In genomic region chr6:83101316-83101687, GRCm38 (mm10) we compare ENCODE assay signal across 8 mouse cellular contexts. TPM values are rescaled to one million over a fixed set of nuclear protein-coding genes. Genes with fewer than 3 reads are reported as not detected.
DNase-seq lines count a peak whose midpoint lies in the region; ATAC-seq and TF ChIP-seq lines count a peak whose summit lies in the region.

Gene Ccdc142, plus strand, starts transcription at chr6:83101601.
Gene Gm42688, plus strand, starts transcription at chr6:83101617.

- no peaks in the 10 kb centered on the region for H3K9me3 ChIP-seq in G1E (replicated peaks)
- no peaks in the 10 kb centered on the region for H3K9me3 ChIP-seq in forebrain, embryonic 15.5 days
- H3K9me3 ChIP-seq in liver, postnatal 0 days (ENCODE audit: low read length), result no peaks in the 10 kb centered on the region
- H3K9me3 ChIP-seq in neural tube, embryonic 15.5 days (replicated peaks), result no peaks in the 10 kb centered on the region

- intact Hi-C loops in heart, postnatal 25 days (cut with DNase I), result loop anchor here (1.0 to 2.0 kb wide), 2 partner anchors 47 to 104 kb away; partner anchors contain the start of genes Aup1 and Htra2

- no peak for TF ChIP-seq EP300 in liver, postnatal 0 days (IDR thresholded peaks at IDR 0.05; ENCODE audit: low read depth)

- peak; percentile 90 for ATAC-seq in G1E (ENCODE audit: extremely low read depth, insufficient number of reproducible peaks, low FRiP score, poor library complexity, severe bottlenecking)
- peak; percentile 81 for ATAC-seq in forebrain, embryonic 15.5 days (replicated peaks)
- ATAC-seq in liver, postnatal 0 days, result peak; percentile 90
- peak; percentile 92 for ATAC-seq in neural tube, embryonic 15.5 days (ENCODE audit: low FRiP score)

- H3K36me3 ChIP-seq in G1E (replicated peaks), result peaks cover 36% of the 10 kb centered on the region
- H3K36me3 ChIP-seq in forebrain, embryonic 15.5 days, result no peaks in the 10 kb centered on the region
- H3K36me3 ChIP-seq in liver, postnatal 0 days (replicated peaks; ENCODE audit: insufficient read depth, low read length), result no peaks in the 10 kb centered on the region
- peaks cover 12% of the 10 kb centered on the region; the same call in 1 of the 2 replicates for H3K36me3 ChIP-seq in neural tube, embryonic 15.5 days

- H3K4me3 ChIP-seq in G1E (ENCODE audit: low read depth, low read length), result peak within 1 kb of the TSS; percentile 99
- H3K4me3 ChIP-seq in forebrain, embryonic 15.5 days, result peak within 1 kb of the TSS; percentile 84
- peak within 1 kb of the TSS; percentile 76 for H3K4me3 ChIP-seq in liver, postnatal 0 days (ENCODE audit: low read depth, low read length)
- H3K4me3 ChIP-seq in neural tube, embryonic 15.5 days (replicated peaks), result peak within 1 kb of the TSS; percentile 69

- H3K27ac ChIP-seq in forebrain, embryonic 15.5 days (replicated peaks), result peak within 1 kb of the TSS; percentile 82
- peak within 1 kb of the TSS; percentile 85 for H3K27ac ChIP-seq in liver, postnatal 0 days (ENCODE audit: low read depth)
- peak within 1 kb of the TSS; percentile 87 for H3K27ac ChIP-seq in neural tube, embryonic 15.5 days (replicated peaks)

- H3K4me2 ChIP-seq in forebrain, embryonic 15.5 days (replicated peaks), result peak within 1 kb of the TSS; percentile 100
- peak within 1 kb of the TSS; percentile 100 for H3K4me2 ChIP-seq in liver, postnatal 0 days (ENCODE audit: low read depth, low read length)
- H3K4me2 ChIP-seq in neural tube, embryonic 15.5 days, result peak within 1 kb of the TSS; percentile 90

- peak within 1 kb of the TSS; percentile 84 for H3K9ac ChIP-seq in forebrain, embryonic 15.5 days (replicated peaks)
- H3K9ac ChIP-seq in liver, postnatal 0 days (replicated peaks), result peak within 1 kb of the TSS; percentile 76
- peak within 1 kb of the TSS; percentile 77 for H3K9ac ChIP-seq in neural tube, embryonic 15.5 days (replicated peaks)

- TF ChIP-seq CTCF in G1E (IDR thresholded peaks at IDR 0.05; ENCODE audit: low read depth, low read length), result no peak
- peak; percentile 92 for TF ChIP-seq CTCF in liver, postnatal 0 days (IDR thresholded peaks at IDR 0.05; ENCODE audit: low read depth)

- H3K4me1 ChIP-seq in G1E (ENCODE audit: insufficient read depth, low read depth, low read length), result peaks cover 33% of the 10 kb centered on the region
- peaks cover 26% of the 10 kb centered on the region for H3K4me1 ChIP-seq in forebrain, embryonic 15.5 days
- H3K4me1 ChIP-seq in liver, postnatal 0 days (ENCODE audit: insufficient read depth), result peaks cover 23% of the 10 kb centered on the region
- H3K4me1 ChIP-seq in neural tube, embryonic 15.5 days, result peaks cover 22% of the 10 kb centered on the region

- WGBS in forebrain, embryonic 15.5 days, result under 1% methylated on average over 25 of the region's 25 CpGs
- WGBS in liver, postnatal 0 days (ENCODE audit: insufficient replicate concordance), result under 1% methylated on average over 25 of the region's 25 CpGs
- under 1% methylated on average over 25 of the region's 25 CpGs for WGBS in neural tube, embryonic 15.5 days

- no peaks in the 10 kb centered on the region for H3K27me3 ChIP-seq in G1E (ENCODE audit: insufficient read depth, low read length)
- peaks cover 3% of the 10 kb centered on the region; the same call in 1 of the 2 replicates for H3K27me3 ChIP-seq in forebrain, embryonic 15.5 days
- H3K27me3 ChIP-seq in liver, postnatal 0 days (ENCODE audit: insufficient read depth, low read length), result no peaks in the 10 kb centered on the region
- H3K27me3 ChIP-seq in neural tube, embryonic 15.5 days (replicated peaks), result no peaks in the 10 kb centered on the region

- DNase-seq in G1E (ENCODE audit: low spot score), result peak; percentile 74
- DNase-seq in cerebellum, adult 18-20 months, result peak; percentile 91 to 94
- DNase-seq in heart, postnatal 25 days (ENCODE audit: low spot score), result peak; percentile 83
- DNase-seq in layer of hippocampus, adult 11-12 months (ENCODE audit: low spot score), result peak; percentile 94
- DNase-seq in liver, postnatal 0 days, result peak; percentile 87
- DNase-seq in testis, postnatal 14 days (ENCODE audit: low spot score), result peak; percentile 89

RNA-seq across cellular contexts. Expression of gene Ccdc142, which starts in this region (rescaled TPM):
- total RNA-seq in G1E (2014; fragmentation: Nextera tagmentation), result 1.0 and 3.4 TPM in 2 replicates
- total RNA-seq in G1E (2017), result 4.2 and 4.4 TPM in 2 replicates
- polyA plus RNA-seq in G1E (2012), result 5.5 and 6.3 TPM in 2 replicates
- polyA plus RNA-seq in forebrain, embryonic 15.5 days (2015; fragmentation: Nextera tagmentation; extraction: Ambion mirVana), result 3.8 and 4.3 TPM in 2 replicates
- 1 to 10 TPM; 1.4 to 1.7 TPM for total RNA-seq in heart, postnatal 25 days (2021)
- 0.54 and 0.71 TPM in 2 replicates for polyA plus RNA-seq in liver, postnatal 0 days (2015; fragmentation: Nextera tagmentation; extraction: Ambion mirVana)
- polyA plus RNA-seq in neural tube, embryonic 15.5 days (2015; fragmentation: Nextera tagmentation; extraction: Ambion mirVana), result 7.0 and 7.7 TPM in 2 replicates

RNA-seq across cellular contexts. Expression of gene Gm42688, which starts in this region (rescaled TPM):
- total RNA-seq in G1E (2014; fragmentation: Nextera tagmentation) (2.6 and 2.9 TPM in 2 replicates), G1E (2017) (3.9 and 4.3 TPM in 2 replicates)
- polyA plus RNA-seq in G1E (2012), result 2.5 and 3.4 TPM in 2 replicates
- 4.0 and 4.3 TPM in 2 replicates for polyA plus RNA-seq in forebrain, embryonic 15.5 days (2015; fragmentation: Nextera tagmentation; extraction: Ambion mirVana)
- total RNA-seq in heart, postnatal 25 days (2021), result 1 to 10 TPM in 1 of 2 experiments, under 1 TPM in 1; 0.99 to 1.6 TPM
- polyA plus RNA-seq in liver, postnatal 0 days (2015; fragmentation: Nextera tagmentation; extraction: Ambion mirVana), result 0.85 and 0.92 TPM in 2 replicates
- polyA plus RNA-seq in neural tube, embryonic 15.5 days (2015; fragmentation: Nextera tagmentation; extraction: Ambion mirVana), result 4.8 and 7.6 TPM in 2 replicates

Comparison
In these comparisons a context has a peak if more than half of its experiments do, and no peak if none do; other contexts are left out.
1. Peak in every context shown above with its lines: DNase-seq, ATAC-seq, H3K4me3 ChIP-seq and H3K27ac ChIP-seq.
2. Peak in DNase-seq, ATAC-seq, H3K4me3 ChIP-seq, H3K27ac ChIP-seq, H3K9ac ChIP-seq and H3K4me2 ChIP-seq in liver, postnatal 0 days; RNA of the genes that start here not detected or under 1 TPM.